Mouse (Mus musculus) liver, embryonic 13.5 days (tissue): ENCODE data around the gene Ecsit. TPM values are rescaled to one million over a fixed set of nuclear protein-coding genes. Genes with fewer than 3 reads are reported as not detected.

ENCODE experiments used
- ATAC-seq: fragments of 200-750 bp; cut with Nextera tagmentation; 2 replicates; pipeline ENCODE4 v1.8.0; 2017; ENCODE audit warnings: low read depth, mild to moderate bottlenecking, moderate number of reproducible peaks, moderate library complexity
- DNase-seq: peaks from one replicate; pipeline ENCODE4 v3.0.0; 2022
- H3K27ac ChIP-seq: fragments of 300-500 bp; sonication (generic); 2 replicates; pipeline ENCODE4 v1.5.1; 2015; ENCODE audit warnings: moderate library complexity, mild to moderate bottlenecking, inconsistent platforms
- H3K27me3 ChIP-seq: fragments of 300-500 bp; sonication (generic); 2 replicates; pipeline ENCODE4 v1.6.1; 2015; ENCODE audit warnings: mild to moderate bottlenecking, inconsistent platforms
- H3K36me3 ChIP-seq: fragments of 300-500 bp; sonication (generic); 2 replicates; pipeline ENCODE4 v1.6.1; 2015; ENCODE audit warnings: mild to moderate bottlenecking, inconsistent platforms
- H3K4me1 ChIP-seq: fragments of 300-500 bp; sonication (generic); replicated peaks from 2 replicates; pipeline ENCODE4 v1.6.1; 2015; ENCODE audit warnings: inconsistent platforms
- H3K4me2 ChIP-seq: fragments of 300-500 bp; sonication (generic); 2 replicates; pipeline ENCODE4 v1.6.1; 2015; ENCODE audit warnings: inconsistent platforms, mild to moderate bottlenecking, moderate library complexity
- H3K4me3 ChIP-seq: fragments of 300-500 bp; sonication (generic); replicated peaks from 2 replicates; pipeline ENCODE4 v1.5.1; 2015; ENCODE audit warnings: mild to moderate bottlenecking, inconsistent platforms
- H3K9ac ChIP-seq: fragments of 300-500 bp; sonication (generic); 2 replicates; pipeline ENCODE4 v1.6.1; 2015; ENCODE audit warnings: mild to moderate bottlenecking, inconsistent platforms
- H3K9me3 ChIP-seq: fragments of 300-500 bp; sonication (generic); replicated peaks from 2 replicates; pipeline ENCODE4 v1.6.1; 2016; ENCODE audit warnings: inconsistent platforms
- WGBS: fragments of 180-500 bp; shearing (Covaris S2); methylation state at CpG from one replicate; pipeline ENCODE4 v1.1.7; 2015; ENCODE audit not compliant: insufficient replicate concordance; 5-methylcytosine and 5-hydroxymethylcytosine counted together
- microRNA-seq: library from miRNA; unstranded; fragments of <30 nt; microRNA quantifications from one replicate; pipeline ENCODE4, GENCODE M21; 2016
- polyA plus RNA-seq: library from polyadenylated mRNA; unstranded; fragments of >200 nt; fragmentation: Nextera tagmentation; extraction: Ambion mirVana; gene quantifications from 2 replicates; pipeline ENCODE4 v1.2.1, GENCODE M21; 2015

Gene Ecsit
- polyA plus RNA-seq, 1 experiment from 2014 or later: 33.4 TPM

DNA sequence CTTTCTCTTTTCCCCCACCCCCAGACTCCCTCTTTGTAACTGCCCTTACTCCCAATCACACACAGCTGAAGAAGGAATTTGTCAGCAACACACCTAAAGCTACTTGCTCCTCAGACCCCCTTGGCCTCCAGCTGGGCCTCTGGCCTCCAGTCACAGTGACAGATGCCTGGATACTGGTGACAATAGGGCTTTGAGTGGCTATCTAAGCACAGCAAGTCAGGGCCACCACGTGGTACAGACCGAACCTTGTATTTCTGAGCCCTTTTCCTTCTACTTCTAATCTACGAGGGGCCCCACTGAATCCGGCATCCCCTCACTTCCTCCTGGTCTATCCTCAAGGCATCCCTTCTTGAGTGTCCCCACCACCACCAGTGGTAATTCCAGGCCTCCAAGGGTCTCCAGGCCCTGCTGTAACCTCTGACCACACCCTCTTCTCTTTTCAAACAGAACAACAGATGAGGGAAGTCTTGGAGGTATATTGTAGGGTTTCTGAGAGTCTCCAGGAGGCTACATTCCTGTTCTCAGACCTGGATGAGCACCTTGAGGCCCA is 35.4 kb downstream of the Ecsit start:
- Histone ChIP-seq H3K4me1 (peaks cover 35% of the 10 kb centered on the region), H3K27ac (no peak overlapping the region), H3K9ac (no peak overlapping the region), H3K27me3 (peaks cover 74% of the 10 kb centered on the region), H3K4me2 (peak overlapping the region; percentile 68; the same call in 1 of the 2 replicates), H3K4me3 (no peak overlapping the region), H3K36me3 (no peaks in the 10 kb centered on the region), H3K9me3 (no peaks in the 10 kb centered on the region)
- ATAC-seq (no peak), DNase-seq (no peak)
- 49% methylated on average over 4 of the region's 4 CpGs for WGBS

DNA sequence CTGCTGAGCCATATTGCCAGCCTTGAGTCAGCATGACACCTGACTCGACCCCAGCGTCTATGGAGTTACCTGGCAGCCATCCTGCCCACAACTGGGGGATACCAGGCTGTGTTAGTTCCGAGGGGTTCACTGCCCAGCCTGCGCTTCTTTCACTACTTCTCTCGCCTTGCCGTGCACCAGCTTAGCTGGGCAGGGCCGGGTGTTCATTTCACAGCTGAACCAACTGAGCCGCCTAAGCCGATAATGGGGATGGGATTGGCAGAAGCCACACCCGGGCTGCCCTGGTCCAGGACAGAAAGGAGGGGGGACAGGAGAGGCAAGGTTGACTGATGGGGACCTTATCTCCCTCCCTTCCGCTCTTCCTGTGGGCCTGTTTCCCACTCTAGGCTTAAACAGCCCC is 35.9 kb downstream of the Ecsit start:
- H3K4me1 ChIP-seq: peaks cover 30% of the 10 kb centered on the region
- H3K4me3 ChIP-seq: no peak overlapping the region
- no peak overlapping the region for H3K4me2 ChIP-seq
- 61% methylated on average over 11 of the region's 11 CpGs for WGBS
- no peaks in the 10 kb centered on the region for H3K9me3 ChIP-seq
- no peak overlapping the region for H3K9ac ChIP-seq
- no peaks in the 10 kb centered on the region for H3K36me3 ChIP-seq
- DNase-seq: no peak
- no peak overlapping the region for H3K27ac ChIP-seq
- H3K27me3 ChIP-seq: peaks cover 70% of the 10 kb centered on the region
- ATAC-seq: no peak

DNA sequence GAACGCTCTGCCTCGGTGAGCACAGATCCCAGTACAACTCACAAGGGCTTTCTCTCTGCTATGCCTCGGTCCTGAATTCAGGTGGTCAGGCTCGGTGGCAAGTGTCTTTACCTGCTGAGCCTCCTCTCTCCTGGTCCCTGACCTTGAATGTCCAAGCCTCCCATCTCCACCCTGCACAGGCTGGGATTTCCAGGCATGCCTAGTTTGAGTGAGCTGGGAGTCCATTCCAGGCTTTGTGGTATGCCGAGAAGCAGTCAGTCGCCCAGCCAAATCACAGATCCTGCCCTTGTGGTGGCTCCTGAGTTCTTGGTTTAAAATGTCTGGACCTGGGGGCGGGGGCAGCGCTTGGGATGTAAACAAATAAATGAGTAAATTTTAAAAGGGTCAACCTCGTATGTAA is 37.9 kb downstream of the Ecsit start:
- ATAC-seq (no peak), DNase-seq (no peak)
- 49% methylated on average over 9 of the region's 9 CpGs for WGBS
- Histone ChIP-seq H3K36me3 (no peaks in the 10 kb centered on the region), H3K4me1 (peaks cover 29% of the 10 kb centered on the region), H3K4me2 (no peak overlapping the region), H3K9me3 (no peaks in the 10 kb centered on the region), H3K27me3 (peaks cover 50% of the 10 kb centered on the region), H3K9ac (no peak overlapping the region), H3K27ac (no peak overlapping the region), H3K4me3 (no peak overlapping the region)

DNA sequence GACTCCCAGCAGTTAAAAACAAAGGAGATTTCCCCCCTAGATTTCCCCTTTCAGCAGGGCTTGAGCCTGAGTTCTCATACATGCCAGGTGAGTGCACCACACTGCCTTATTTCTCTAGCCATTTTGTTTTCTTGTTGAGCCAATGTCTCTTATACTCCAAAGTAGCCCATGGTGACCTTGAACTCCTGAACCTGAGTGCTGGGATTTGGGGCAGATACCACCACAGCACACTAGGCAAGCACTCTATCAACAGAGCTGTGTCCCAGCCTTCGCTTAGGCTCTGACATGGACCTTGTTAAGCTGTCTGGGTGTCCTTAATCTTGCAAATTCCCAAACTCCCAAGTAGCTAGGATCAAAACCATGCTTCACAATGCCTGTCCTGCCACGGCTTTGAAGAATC is 43.4 kb downstream of the Ecsit start:
- ATAC-seq (no peak), DNase-seq (no peak)
- Histone ChIP-seq H3K27ac (no peak overlapping the region), H3K4me3 (no peak overlapping the region), H3K9ac (no peak overlapping the region), H3K9me3 (no peaks in the 10 kb centered on the region), H3K27me3 (peaks cover 2% of the 10 kb centered on the region; the same call in 1 of the 2 replicates), H3K36me3 (no peaks in the 10 kb centered on the region), H3K4me2 (no peak overlapping the region), H3K4me1 (no peaks in the 10 kb centered on the region)
- WGBS: 49% methylated on average over 2 of the region's 2 CpGs

DNA sequence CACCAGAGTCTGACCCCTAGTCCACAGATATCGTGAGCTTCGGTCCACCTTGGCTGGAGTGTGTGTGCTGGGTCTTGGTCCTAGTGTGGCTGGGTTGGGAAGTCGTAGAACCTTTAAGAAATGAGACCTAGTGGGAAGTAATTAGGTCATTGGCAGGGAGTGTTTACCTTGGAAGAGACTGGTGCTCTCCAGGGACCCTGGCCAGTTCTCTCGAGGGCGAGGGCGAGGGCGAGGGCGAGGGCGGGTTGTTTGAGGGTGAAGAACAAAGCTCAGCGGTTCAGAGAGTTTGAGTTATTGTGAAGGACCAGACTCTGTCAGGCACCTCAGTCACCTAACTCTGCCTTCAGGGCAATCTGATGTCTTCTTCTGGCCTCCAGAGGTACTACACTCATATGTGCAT is 47.4 kb downstream of the Ecsit start:
- no peak overlapping the region for H3K9ac ChIP-seq
- no peaks in the 10 kb centered on the region for H3K9me3 ChIP-seq
- DNase-seq (no peak), ATAC-seq (no peak)
- no peak overlapping the region for H3K27ac ChIP-seq
- no peaks in the 10 kb centered on the region for H3K27me3 ChIP-seq
- no peak overlapping the region for H3K4me3 ChIP-seq
- no peaks in the 10 kb centered on the region for H3K4me1 ChIP-seq
- WGBS: 63% methylated on average over 10 of the region's 10 CpGs
- H3K4me2 ChIP-seq: no peak overlapping the region
- H3K36me3 ChIP-seq: no peaks in the 10 kb centered on the region

DNA sequence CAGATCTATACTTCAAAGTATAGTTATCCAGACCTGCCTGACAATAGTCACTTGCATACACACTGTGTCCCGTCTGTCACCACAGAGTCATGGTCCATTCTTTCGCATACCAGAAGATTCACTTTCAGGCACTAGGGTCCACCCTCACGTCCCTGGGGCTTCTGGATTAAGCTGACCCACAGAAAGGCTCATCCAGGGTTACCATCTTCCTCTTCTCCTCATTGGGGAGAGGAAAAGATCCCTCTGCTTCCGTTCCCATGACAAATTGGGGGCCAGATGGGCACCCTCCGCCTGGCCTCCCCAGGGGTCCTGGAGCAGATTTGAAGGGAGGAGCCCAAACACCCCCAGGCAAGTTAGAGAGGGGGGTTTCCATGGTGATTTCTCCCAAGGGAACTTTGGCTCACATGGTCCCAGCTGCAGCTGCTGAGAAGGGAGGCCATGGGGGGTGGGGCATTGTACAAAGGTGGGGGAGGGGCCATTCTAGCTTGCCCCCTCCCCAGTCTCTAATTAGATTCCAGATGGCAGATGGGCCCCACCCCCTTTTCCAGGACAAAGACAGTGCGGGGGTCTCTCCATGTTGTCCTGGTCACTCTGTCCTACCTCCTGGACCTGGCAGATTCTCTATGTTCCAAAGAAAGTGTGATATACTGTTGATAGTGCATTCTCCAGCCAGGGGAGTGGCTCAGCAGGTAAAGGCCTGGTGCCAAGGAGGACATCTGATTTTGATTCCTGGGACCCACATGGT is 49.8 kb downstream of the Ecsit start:
- H3K4me3 ChIP-seq: no peak overlapping the region
- no peaks in the 10 kb centered on the region for H3K36me3 ChIP-seq
- peaks cover 6% of the 10 kb centered on the region; the same call in 1 of the 2 replicates for H3K27me3 ChIP-seq
- H3K4me1 ChIP-seq: no peaks in the 10 kb centered on the region
- H3K9ac ChIP-seq: no peak overlapping the region
- DNase-seq (no peak), ATAC-seq (no peak)
- no peak overlapping the region for H3K4me2 ChIP-seq
- H3K27ac ChIP-seq: no peak overlapping the region
- H3K9me3 ChIP-seq: no peaks in the 10 kb centered on the region
- 52% methylated on average over 6 of the region's 6 CpGs for WGBS

DNA sequence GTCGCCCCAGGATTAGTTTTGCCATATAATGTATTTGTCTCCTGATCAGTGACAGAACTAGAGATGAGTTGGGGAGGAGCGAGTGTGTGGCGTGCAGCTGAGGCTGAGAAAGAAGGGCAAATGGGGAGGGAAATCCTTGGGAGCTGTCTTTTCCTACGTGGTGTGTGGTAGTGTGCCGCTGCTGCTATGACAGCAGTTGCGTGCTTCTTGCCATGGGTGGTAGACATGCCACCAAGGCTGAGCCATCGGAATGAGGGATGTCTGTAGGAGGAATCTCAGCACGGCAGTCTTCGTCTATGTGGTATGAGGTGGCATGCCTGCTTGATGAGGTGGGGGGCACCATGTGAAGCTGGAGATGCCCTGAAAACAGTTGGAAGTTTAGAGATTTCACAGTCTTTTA is 54.9 kb downstream of the Ecsit start:
- no peaks in the 10 kb centered on the region for H3K9me3 ChIP-seq
- H3K4me1 ChIP-seq: peaks cover 10% of the 10 kb centered on the region
- no peak overlapping the region for H3K4me3 ChIP-seq
- H3K9ac ChIP-seq: no peak overlapping the region
- H3K4me2 ChIP-seq: no peak overlapping the region
- no peak overlapping the region for H3K27ac ChIP-seq
- no peaks in the 10 kb centered on the region for H3K36me3 ChIP-seq
- H3K27me3 ChIP-seq: peaks cover 6% of the 10 kb centered on the region; the same call in 1 of the 2 replicates
- WGBS: 76% methylated on average over 9 of the region's 9 CpGs
- no peak for DNase-seq
- no peak for ATAC-seq

DNA sequence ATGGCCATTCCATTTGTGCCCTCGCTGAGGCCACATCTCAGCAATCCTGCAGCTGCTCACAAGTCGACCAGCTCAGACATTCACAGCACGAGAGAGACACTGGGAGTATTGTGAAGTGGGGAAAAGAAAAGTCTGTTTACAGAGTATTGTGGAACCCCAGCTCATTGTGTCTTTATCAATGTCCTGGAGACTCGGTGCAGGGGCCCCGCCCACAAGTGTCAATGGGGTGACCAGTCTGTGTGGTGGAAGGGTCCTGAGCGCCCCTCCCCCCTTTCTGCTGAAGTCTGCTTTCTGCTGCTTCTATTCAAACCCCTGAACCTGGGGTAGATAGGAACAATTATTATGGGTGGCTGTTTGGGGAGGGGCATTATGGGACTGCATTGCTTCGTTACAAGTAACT is 56.8 kb downstream of the Ecsit start:
- Histone ChIP-seq H3K36me3 (no peaks in the 10 kb centered on the region), H3K9me3 (no peaks in the 10 kb centered on the region), H3K4me1 (peaks cover 14% of the 10 kb centered on the region), H3K4me2 (no peak overlapping the region), H3K27ac (no peak overlapping the region), H3K27me3 (peaks cover 10% of the 10 kb centered on the region; the same call in 1 of the 2 replicates), H3K9ac (no peak overlapping the region), H3K4me3 (no peak overlapping the region)
- 36% methylated on average over 7 of the region's 7 CpGs for WGBS
- DNase-seq (no peak), ATAC-seq (no peak)

DNA sequence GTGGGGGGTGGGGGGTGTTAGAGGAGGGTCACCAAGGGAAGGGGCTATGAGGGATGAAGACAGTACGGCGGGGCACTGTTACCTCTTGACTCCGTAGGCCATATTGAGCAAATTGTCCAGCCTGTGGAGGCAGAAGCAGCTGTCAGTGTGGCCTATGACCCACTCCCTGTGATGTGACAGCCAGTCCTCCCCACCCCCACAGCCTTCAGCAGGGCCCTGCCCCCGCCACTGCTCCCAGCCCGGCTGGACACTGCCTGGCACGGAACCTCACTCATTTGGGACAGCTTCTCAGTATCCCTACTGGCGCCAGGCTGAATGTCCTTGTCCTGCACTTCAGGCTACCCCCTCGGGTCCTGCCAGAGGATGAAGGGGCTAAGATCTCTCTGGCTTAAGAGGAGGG is 60.6 kb downstream of the Ecsit start:
- no peak overlapping the region for H3K9ac ChIP-seq
- H3K27ac ChIP-seq: no peak overlapping the region
- 62% methylated on average over 8 of the region's 8 CpGs for WGBS
- no peak for DNase-seq
- peak; percentile 58; the same call in 1 of the 2 replicates for ATAC-seq
- peaks cover 14% of the 10 kb centered on the region for H3K4me1 ChIP-seq
- no peak overlapping the region for H3K4me2 ChIP-seq
- H3K36me3 ChIP-seq: no peaks in the 10 kb centered on the region
- H3K4me3 ChIP-seq: no peak overlapping the region
- peaks cover 4% of the 10 kb centered on the region for H3K27me3 ChIP-seq
- H3K9me3 ChIP-seq: no peaks in the 10 kb centered on the region

Small RNAs within 50 kb of the gene (microRNA-seq; reads per million reads assigned to microRNA genes)
- gene Mir7084: not detected

Other genes with a start within 250 kb of the Ecsit start
- 15.5 and 16.1 TPM in 2 replicates for gene Angptl8, start 249.9 kb downstream of the Ecsit start, polyA plus RNA-seq
- 3.9 and 4.1 TPM in 2 replicates for gene Dock6, start 232.8 kb downstream of the Ecsit start, polyA plus RNA-seq
- gene Rab3d, start 167.2 kb downstream of the Ecsit start, polyA plus RNA-seq: 6.6 and 8.4 TPM in 2 replicates
- gene Ccdc159, start 158.0 kb downstream of the Ecsit start, polyA plus RNA-seq: 1.0 and 1.2 TPM in 2 replicates
- gene Tmem205, start 157.9 kb downstream of the Ecsit start, polyA plus RNA-seq: 49.5 and 57.2 TPM in 2 replicates
- 0.99 and 1.4 TPM in 2 replicates for gene Plppr2, start 148.4 kb downstream of the Ecsit start, polyA plus RNA-seq
- 2.1 and 2.6 TPM in 2 replicates for gene Swsap1, start 129.7 kb downstream of the Ecsit start, polyA plus RNA-seq
- gene Epor, start 121.9 kb downstream of the Ecsit start, polyA plus RNA-seq: 143 and 144 TPM in 2 replicates
- 0.15 and 0.46 TPM in 2 replicates for gene Rgl3, start 96.0 kb downstream of the Ecsit start, polyA plus RNA-seq
- gene Ccdc151, start 82.8 kb downstream of the Ecsit start, polyA plus RNA-seq: 0.16 TPM in 1 of 2 replicates, not detected in the other
- gene Prkcsh, start 82.6 kb downstream of the Ecsit start, polyA plus RNA-seq: 52.6 and 57.5 TPM in 2 replicates
- 0.05 and 0.08 TPM in 2 replicates for gene Elavl3, start 33.4 kb downstream of the Ecsit start, polyA plus RNA-seq
- not detected in 2 replicates for gene Gm49318, start 14.2 kb downstream of the Ecsit start, polyA plus RNA-seq
- 3.7 and 3.9 TPM in 2 replicates for gene Zfp653, start 14.1 kb downstream of the Ecsit start, polyA plus RNA-seq
- 1.9 and 3.6 TPM in 2 replicates for gene Cnn1, start 13.8 kb upstream of the Ecsit start, polyA plus RNA-seq
- 103 and 109 TPM in 2 replicates for gene Elof1, start 31.7 kb upstream of the Ecsit start, polyA plus RNA-seq
- gene Acp5, start 50.3 kb upstream of the Ecsit start, polyA plus RNA-seq: 184 and 187 TPM in 2 replicates
- 42.1 and 44.6 TPM in 2 replicates for gene Pigyl, start 71.4 kb upstream of the Ecsit start, polyA plus RNA-seq
- not detected in 2 replicates for gene Zfp872, start 102.7 kb upstream of the Ecsit start, polyA plus RNA-seq
- 6.6 and 8.7 TPM in 2 replicates for gene Zfp809, start 140.3 kb upstream of the Ecsit start, polyA plus RNA-seq
- 1.9 and 2.0 TPM in 2 replicates for gene Zfp599, start 174.5 kb upstream of the Ecsit start, polyA plus RNA-seq
- gene Zfp810, start 222.2 kb upstream of the Ecsit start, polyA plus RNA-seq: 2.6 and 3.1 TPM in 2 replicates